11 mouse cellular contexts compared by ENCODE assay signal in the genomic region with DNA sequence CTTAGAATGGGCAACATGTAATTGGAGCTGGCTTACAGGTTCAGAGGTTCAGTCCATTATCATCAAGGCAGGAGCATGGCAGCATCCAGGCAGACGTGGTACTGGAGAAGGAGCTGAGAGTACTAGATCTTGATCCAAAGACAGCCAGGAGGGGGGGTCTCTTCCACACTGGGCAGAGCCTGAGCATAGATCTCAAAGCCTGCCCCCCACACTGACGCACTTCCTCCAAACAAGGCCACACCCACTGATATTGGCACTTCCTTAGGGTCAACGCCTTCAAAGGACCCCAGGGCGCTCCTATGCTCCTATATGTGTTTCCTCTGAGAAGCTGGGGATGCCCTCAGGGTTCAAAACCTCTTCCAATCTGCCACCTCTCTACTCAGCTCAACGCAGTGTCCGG. TPM values are rescaled to one million over a fixed set of nuclear protein-coding genes. Genes with fewer than 3 reads are reported as not detected.
A peak's percentile ranks its signal among the peaks of the same experiment; 100 is the strongest.
DNase-seq lines count a peak whose midpoint lies in the region; ATAC-seq lines count a peak whose summit lies in the region.
"Had no signal": no experiment of that assay in that cellular context is flagged by ENCODE, and none has a peak within 500 bp of the region (broad histone marks: within the 10 kb centered on the region; RNA-seq: fewer than 3 reads in every experiment).

No protein-coding gene starts in this region.

- intact Hi-C loops in heart, postnatal 10 days (cut with DNase I) = no loop called here

- H3K4me2 ChIP-seq in heart, embryonic 15.5 days = peak overlapping the region; percentile 14; the same call in 1 of the 2 replicates
- no peak overlapping the region for H3K4me2 ChIP-seq in liver, embryonic 16.5 days (ENCODE audit: low read depth, low read length)

- no peak for DNase-seq in heart, postnatal 10 days
- DNase-seq in liver (no peak), MN1 (ENCODE audit: low spot score) (no peak)
- DNase-seq in lung, postnatal 4 days = peak; percentile 38 to 48
- DNase-seq: cerebellum, adult 8-10 months; midbrain, embryonic 14.5 days; thymus, postnatal 36 days had no signal

- WGBS in heart, embryonic 15.5 days = 71% methylated on average over 6 of the region's 6 CpGs
- WGBS in liver, embryonic 16.5 days (ENCODE audit: insufficient replicate concordance) = 61% methylated on average over 6 of the region's 6 CpGs

- H3K4me1 ChIP-seq in heart, embryonic 15.5 days (replicated peaks) = peaks cover 25% of the 10 kb centered on the region
- H3K4me1 ChIP-seq in liver, embryonic 16.5 days (ENCODE audit: control insufficient read depth, low read depth, low read length) = no peaks in the 10 kb centered on the region
- peaks cover 3% of the 10 kb centered on the region; the same call in 1 of the 2 replicates for H3K4me1 ChIP-seq in brown adipose tissue, adult 24 weeks (ENCODE audit: control insufficient read depth, insufficient read depth, insufficient read length, low read length)

- no peaks in the 10 kb centered on the region for H3K27me3 ChIP-seq in heart, embryonic 15.5 days
- H3K27me3 ChIP-seq in liver, embryonic 16.5 days (ENCODE audit: control insufficient read depth, insufficient read depth, low read depth, low read length) = no peaks in the 10 kb centered on the region

- peak overlapping the region; percentile 55 for H3K27ac ChIP-seq in heart, embryonic 15.5 days
- H3K27ac ChIP-seq in liver, embryonic 16.5 days (ENCODE audit: low read length) = no peak overlapping the region
- H3K27ac ChIP-seq in brown adipose tissue, adult 24 weeks (replicated peaks; ENCODE audit: low read depth, low read length) = peak overlapping the region; percentile 51
- H3K27ac ChIP-seq: macrophage had no signal

- no peak overlapping the region for H3K4me3 ChIP-seq in heart, embryonic 15.5 days
- H3K4me3 ChIP-seq in liver, embryonic 16.5 days (ENCODE audit: low read depth, low read length) = no peak overlapping the region
- H3K4me3 ChIP-seq in brown adipose tissue, adult 24 weeks (ENCODE audit: insufficient read depth, low read depth, low read length) = peak overlapping the region; percentile 29; the same call in 1 of the 2 replicates

- no peaks in the 10 kb centered on the region for H3K9me3 ChIP-seq in heart, embryonic 15.5 days (replicated peaks)
- H3K9me3 ChIP-seq in liver, embryonic 16.5 days (replicated peaks; ENCODE audit: control insufficient read depth, low read length) = no peaks in the 10 kb centered on the region

- no peak for ATAC-seq in heart, embryonic 15.5 days (replicated peaks; ENCODE audit: insufficient number of reproducible peaks, insufficient read depth, low FRiP score, low read depth)
- 0 out of 2 replicates have a peak, but pooled peaks have one; percentile 24 for ATAC-seq in liver, embryonic 16.5 days (ENCODE audit: low read depth)

- H3K9ac ChIP-seq in heart, embryonic 15.5 days = no peak overlapping the region
- no peak overlapping the region for H3K9ac ChIP-seq in liver, embryonic 16.5 days (ENCODE audit: low read depth, low read length)

- H3K36me3 ChIP-seq in heart, embryonic 15.5 days = no peaks in the 10 kb centered on the region
- no peaks in the 10 kb centered on the region for H3K36me3 ChIP-seq in liver, embryonic 16.5 days (ENCODE audit: control insufficient read depth, insufficient read depth)

RNA-seq across cellular contexts. Expression of a gene that starts 22.0 kb away (rescaled TPM):
- 8.3 and 10.2 TPM in 2 replicates for polyA plus RNA-seq in heart, embryonic 15.5 days (2015; fragmentation: Nextera tagmentation; extraction: Ambion mirVana)
- total RNA-seq in heart, postnatal 10 days (2021) = 1 to 10 TPM; 2.7 to 4.9 TPM
- 5.0 and 5.5 TPM in 2 replicates for polyA plus RNA-seq in liver, embryonic 16.5 days (2015; fragmentation: Nextera tagmentation; extraction: Ambion mirVana)
- polyA plus RNA-seq in brown adipose tissue, adult 24 weeks (2012; ENCODE audit: insufficient read depth, insufficient read length, missing spikeins) = 2.4 and 3.0 TPM in 2 replicates

RNA-seq across cellular contexts. Expression of a gene that starts 33.8 kb away (rescaled TPM):
- polyA plus RNA-seq in heart, embryonic 15.5 days (2015; fragmentation: Nextera tagmentation; extraction: Ambion mirVana) = 4.7 and 5.7 TPM in 2 replicates
- total RNA-seq in heart, postnatal 10 days (2021) = 10 to 100 TPM; 40.4 to 43.2 TPM
- polyA plus RNA-seq in liver, embryonic 16.5 days (2015; fragmentation: Nextera tagmentation; extraction: Ambion mirVana) = 2.3 and 2.6 TPM in 2 replicates
- polyA plus RNA-seq in brown adipose tissue, adult 24 weeks (2012; ENCODE audit: insufficient read depth, insufficient read length, missing spikeins) = 29.3 and 35.0 TPM in 2 replicates

RNA-seq across cellular contexts. Expression of a gene that starts 54.0 kb away (rescaled TPM):
- 0.60 and 1.0 TPM in 2 replicates for polyA plus RNA-seq in heart, embryonic 15.5 days (2015; fragmentation: Nextera tagmentation; extraction: Ambion mirVana)
- 10 to 100 TPM in 1 of 2 experiments, 1 to 10 TPM in 1; 9.3 to 10.8 TPM for total RNA-seq in heart, postnatal 10 days (2021)
- 0.21 and 0.33 TPM in 2 replicates for polyA plus RNA-seq in liver, embryonic 16.5 days (2015; fragmentation: Nextera tagmentation; extraction: Ambion mirVana)
- 1.1 and 1.6 TPM in 2 replicates for polyA plus RNA-seq in brown adipose tissue, adult 24 weeks (2012; ENCODE audit: insufficient read depth, insufficient read length, missing spikeins)

RNA-seq across cellular contexts. Expression of a gene that starts 55.6 kb away (rescaled TPM):
- polyA plus RNA-seq in heart, embryonic 15.5 days (2015; fragmentation: Nextera tagmentation; extraction: Ambion mirVana) = 144 and 160 TPM in 2 replicates
- 100 to 1,000 TPM; 102 to 105 TPM for total RNA-seq in heart, postnatal 10 days (2021)
- polyA plus RNA-seq in liver, embryonic 16.5 days (2015; fragmentation: Nextera tagmentation; extraction: Ambion mirVana) = 73.9 and 80.2 TPM in 2 replicates
- polyA plus RNA-seq in brown adipose tissue, adult 24 weeks (2012; ENCODE audit: insufficient read depth, insufficient read length, missing spikeins) = 142 and 151 TPM in 2 replicates

Comparison
In these comparisons a context has a peak if more than half of its experiments do, and no peak if none do; other contexts are left out.
1. DNase-seq: peak in lung, postnatal 4 days (2 of 2); none in heart, postnatal 10 days (0 of 2), liver (single experiment) and MN1 (single experiment).